Mouse (Mus musculus) megakaryocyte, embryonic 14.5 days (primary cell): ENCODE data around the gene Col6a6.

Experiments used
- FLI1 ChIP-seq: IDR thresholded peaks from 2 replicates; pipeline ENCODE4 v1.6.1; 2012; ENCODE audit warnings: low read length, inconsistent platforms, mixed read lengths
- GATA1 ChIP-seq: IDR thresholded peaks from 3 replicates; pipeline ENCODE4 v1.6.1; 2012; ENCODE audit warnings: mixed read lengths, low read length, inconsistent platforms, borderline replicate concordance

DNA sequence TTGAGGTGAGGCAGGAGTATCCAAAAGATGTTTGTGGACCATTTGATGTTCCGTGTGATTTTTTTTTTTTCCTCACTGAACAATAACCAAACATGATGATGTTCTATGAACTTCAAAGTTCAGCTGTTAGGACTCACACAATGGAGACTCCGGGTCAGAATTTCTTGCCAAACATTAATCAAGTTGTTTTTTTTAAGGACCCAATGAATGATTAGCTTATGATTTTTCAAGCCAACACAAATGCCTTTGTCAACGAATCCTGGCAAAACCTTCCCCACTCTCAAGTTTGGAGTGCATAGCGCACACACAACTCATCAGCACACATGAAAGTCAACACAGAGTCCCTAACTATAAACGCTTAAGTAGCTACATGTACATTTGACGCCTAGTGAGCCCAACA lies 7.2 kb downstream of the Col6a6 start:
- no peak for TF ChIP-seq GATA1
- no peak for TF ChIP-seq FLI1
